Mouse (Mus musculus): ENCODE data around the gene Nod2. TPM values are rescaled to one million over a fixed set of nuclear protein-coding genes. Genes with fewer than 3 reads are reported as not detected.

Nod2 gene
- polyA plus RNA-seq, 1 experiment from 2014 or later: 0.07 TPM

DNA sequence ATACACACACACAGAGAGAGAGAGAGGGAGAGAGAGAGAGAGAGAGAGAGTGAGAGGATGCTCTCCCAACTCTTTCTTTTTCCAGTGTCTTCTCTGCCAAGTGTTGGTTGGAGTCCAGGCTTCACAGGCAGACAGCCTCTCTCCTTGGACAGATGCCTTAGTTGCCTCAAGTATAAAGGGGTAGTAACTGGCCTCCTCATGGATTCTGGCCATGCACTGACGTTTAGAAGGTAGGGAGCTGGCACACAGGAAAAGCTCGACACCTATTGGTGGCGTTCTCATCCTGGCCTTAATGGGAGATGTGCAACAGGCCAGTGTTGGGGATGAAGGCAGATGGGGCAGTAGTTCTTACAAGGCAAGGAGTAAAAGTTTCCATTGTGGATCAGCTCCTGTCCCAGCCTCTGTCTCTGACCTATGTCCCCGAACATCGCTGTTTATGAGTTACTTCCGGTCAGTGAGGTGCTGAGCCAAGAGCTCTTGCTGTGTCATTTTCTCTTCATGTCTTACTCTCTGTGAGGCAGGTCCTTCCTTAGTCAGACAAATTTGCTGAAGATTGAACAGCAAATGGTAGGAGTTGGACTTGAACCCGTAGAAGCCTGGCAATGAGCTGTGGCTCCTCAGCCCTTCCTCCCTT, 36.7 kb downstream of the Nod2 start:
- WGBS: 90% methylated on average over 7 of the region's 7 CpGs
- no peak overlapping the region for H3K27ac ChIP-seq
- H3K36me3 ChIP-seq (replicated peaks; ENCODE audit: control insufficient read depth, insufficient read depth): no peaks in the 10 kb centered on the region
- H3K9ac ChIP-seq: no peak overlapping the region
- no peaks in the 10 kb centered on the region for H3K4me1 ChIP-seq (replicated peaks; ENCODE audit: control insufficient read depth, insufficient read depth, low read length)
- H3K9me3 ChIP-seq (ENCODE audit: control insufficient read depth, low read length): no peaks in the 10 kb centered on the region
- no peak overlapping the region for H3K4me3 ChIP-seq (replicated peaks; ENCODE audit: low read length)
- H3K27me3 ChIP-seq (ENCODE audit: control insufficient read depth, insufficient read depth, low read length): no peaks in the 10 kb centered on the region
- DNase-seq (ENCODE audit: low spot score) (no peak), ATAC-seq (ENCODE audit: low FRiP score) (no peak)
- H3K4me2 ChIP-seq (replicated peaks): no peak overlapping the region

DNA sequence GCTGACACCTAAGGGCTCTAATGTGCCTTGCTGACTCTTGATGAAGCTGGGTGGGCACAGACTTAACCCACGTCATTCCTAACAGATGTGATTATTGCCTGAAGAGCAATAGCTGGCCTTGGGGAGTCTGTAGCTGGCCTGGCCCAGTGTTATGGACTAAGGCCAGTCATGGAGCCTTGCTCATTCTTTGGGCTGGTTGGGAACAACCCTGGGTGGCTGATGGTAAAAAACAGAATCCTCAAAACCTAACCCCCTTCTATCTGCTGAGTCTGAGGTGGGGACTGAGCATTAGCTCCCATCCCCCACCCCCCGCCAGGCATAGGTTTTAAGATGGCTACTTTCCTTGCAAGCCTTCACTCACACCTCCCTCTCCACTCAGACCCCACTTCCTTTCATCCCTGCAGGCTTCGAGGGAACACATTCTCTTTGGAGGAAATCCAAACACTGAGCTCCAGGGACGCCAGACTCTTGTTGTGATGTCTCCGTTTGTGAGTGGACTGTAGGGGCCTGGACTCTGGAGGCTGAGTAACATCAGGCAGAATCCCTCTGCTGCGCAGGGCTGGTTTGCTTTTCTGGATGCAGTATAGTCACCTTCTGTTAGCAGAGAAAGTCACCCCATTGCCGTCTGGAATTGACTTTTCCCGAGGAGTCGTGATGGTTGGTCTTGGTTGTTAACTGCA, 39.3 kb downstream of the Nod2 start:
- DNase-seq (ENCODE audit: low spot score): no peak
- no peaks in the 10 kb centered on the region for H3K27me3 ChIP-seq (ENCODE audit: control insufficient read depth, insufficient read depth, low read length)
- H3K4me2 ChIP-seq (replicated peaks): no peak overlapping the region
- no peaks in the 10 kb centered on the region for H3K4me1 ChIP-seq (replicated peaks; ENCODE audit: control insufficient read depth, insufficient read depth, low read length)
- no peaks in the 10 kb centered on the region for H3K36me3 ChIP-seq (replicated peaks; ENCODE audit: control insufficient read depth, insufficient read depth)
- H3K4me3 ChIP-seq (replicated peaks; ENCODE audit: low read length): no peak overlapping the region
- no peak overlapping the region for H3K27ac ChIP-seq
- 70% methylated on average over 9 of the region's 9 CpGs for WGBS
- no peak for ATAC-seq (ENCODE audit: low FRiP score)
- no peak overlapping the region for H3K9ac ChIP-seq
- no peaks in the 10 kb centered on the region for H3K9me3 ChIP-seq (ENCODE audit: control insufficient read depth, low read length)

- no peaks in the 10 kb centered on the region for H3K36me3 ChIP-seq (replicated peaks; ENCODE audit: control insufficient read depth, insufficient read depth)
Measured at GRCm38 (mm10) chr8:88686906-88687235, 39.8 kb downstream of the Nod2 start.

GRCm38 (mm10) chr8:88689151-88689550, 42.0 kb downstream of the Nod2 start:
- no peak overlapping the region for H3K4me2 ChIP-seq (replicated peaks)

More at GRCm38 (mm10) chr8:88686906-88687235, 39.8 kb downstream of the Nod2 start:
- no peak overlapping the region for H3K4me3 ChIP-seq (replicated peaks; ENCODE audit: low read length)
- H3K4me2 ChIP-seq (replicated peaks): no peak overlapping the region
- no peaks in the 10 kb centered on the region for H3K9me3 ChIP-seq (ENCODE audit: control insufficient read depth, low read length)
- whole genome bisulfite sequencing: 82% methylated on average over 8 of the region's 8 CpGs
- DNase-seq (ENCODE audit: low spot score) (no peak), ATAC-seq (ENCODE audit: low FRiP score) (no peak)
- H3K27me3 ChIP-seq (ENCODE audit: control insufficient read depth, insufficient read depth, low read length): no peaks in the 10 kb centered on the region
- H3K27ac ChIP-seq: no peak overlapping the region
- no peak overlapping the region for H3K9ac ChIP-seq
- H3K4me1 ChIP-seq (replicated peaks; ENCODE audit: control insufficient read depth, insufficient read depth, low read length): no peaks in the 10 kb centered on the region

DNA sequence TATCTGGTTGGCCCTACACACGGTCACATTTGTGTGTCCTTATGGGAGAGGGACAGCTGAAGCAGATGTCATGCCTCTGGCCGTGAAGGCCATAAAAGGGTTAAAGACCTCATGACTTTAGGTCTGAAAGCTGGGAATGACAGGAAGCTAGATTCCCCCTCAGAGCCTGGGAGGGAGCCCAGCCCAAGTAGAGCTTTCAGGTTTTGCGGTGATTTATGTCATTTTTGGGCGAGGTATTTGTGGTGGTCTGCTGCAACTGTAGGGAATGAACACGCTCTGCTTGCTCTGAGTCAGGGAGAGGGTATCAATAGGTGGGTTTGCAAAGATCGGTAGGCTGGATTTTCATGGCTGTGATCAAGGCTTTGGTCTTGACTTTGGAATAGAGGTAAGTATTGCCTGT, 42.8 kb downstream of the Nod2 start:
- Histone ChIP-seq H3K4me1 (replicated peaks; ENCODE audit: control insufficient read depth, insufficient read depth, low read length) (no peaks in the 10 kb centered on the region), H3K4me3 (replicated peaks; ENCODE audit: low read length) (no peak overlapping the region), H3K9me3 (ENCODE audit: control insufficient read depth, low read length) (no peaks in the 10 kb centered on the region), H3K4me2 (replicated peaks) (no peak overlapping the region), H3K36me3 (replicated peaks; ENCODE audit: control insufficient read depth, insufficient read depth) (no peaks in the 10 kb centered on the region), H3K9ac (no peak overlapping the region), H3K27me3 (ENCODE audit: control insufficient read depth, insufficient read depth, low read length) (no peaks in the 10 kb centered on the region), H3K27ac (no peak overlapping the region)
- 91% methylated on average over 6 of the region's 6 CpGs for WGBS
- DNase-seq (ENCODE audit: low spot score) (no peak), ATAC-seq (ENCODE audit: low FRiP score) (no peak)

More at GRCm38 (mm10) chr8:88689151-88689550, 42.0 kb downstream of the Nod2 start:
- 86% methylated on average over 6 of the region's 6 CpGs for WGBS
- H3K9me3 ChIP-seq (ENCODE audit: control insufficient read depth, low read length): no peaks in the 10 kb centered on the region
- no peak for DNase-seq (ENCODE audit: low spot score)
- no peak overlapping the region for H3K4me3 ChIP-seq (replicated peaks; ENCODE audit: low read length)
- ATAC-seq (ENCODE audit: low FRiP score): no peak
- no peak overlapping the region for H3K27ac ChIP-seq
- no peaks in the 10 kb centered on the region for H3K27me3 ChIP-seq (ENCODE audit: control insufficient read depth, insufficient read depth, low read length)
- no peaks in the 10 kb centered on the region for H3K36me3 ChIP-seq (replicated peaks; ENCODE audit: control insufficient read depth, insufficient read depth)
- H3K4me1 ChIP-seq (replicated peaks; ENCODE audit: control insufficient read depth, insufficient read depth, low read length): no peaks in the 10 kb centered on the region
- H3K9ac ChIP-seq: no peak overlapping the region

GRCm38 (mm10) chr8:88691342-88691948, 44.3 kb downstream of the Nod2 start:
- Histone ChIP-seq H3K36me3 (replicated peaks; ENCODE audit: control insufficient read depth, insufficient read depth) (no peaks in the 10 kb centered on the region), H3K9me3 (ENCODE audit: control insufficient read depth, low read length) (no peaks in the 10 kb centered on the region), H3K4me1 (replicated peaks; ENCODE audit: control insufficient read depth, insufficient read depth, low read length) (no peaks in the 10 kb centered on the region), H3K9ac (no peak overlapping the region), H3K27ac (no peak overlapping the region), H3K4me2 (replicated peaks) (no peak overlapping the region), H3K4me3 (replicated peaks; ENCODE audit: low read length) (no peak overlapping the region), H3K27me3 (ENCODE audit: control insufficient read depth, insufficient read depth, low read length) (no peaks in the 10 kb centered on the region)
- no peak for ATAC-seq (ENCODE audit: low FRiP score)
- DNase-seq (ENCODE audit: low spot score): no peak
- 63% methylated on average over 4 of the region's 4 CpGs for WGBS

- Histone ChIP-seq H3K27ac (no peak overlapping the region), H3K9ac (no peak overlapping the region), H3K27me3 (ENCODE audit: control insufficient read depth, insufficient read depth, low read length) (no peaks in the 10 kb centered on the region), H3K4me3 (replicated peaks; ENCODE audit: low read length) (no peak overlapping the region), H3K9me3 (ENCODE audit: control insufficient read depth, low read length) (no peaks in the 10 kb centered on the region), H3K36me3 (replicated peaks; ENCODE audit: control insufficient read depth, insufficient read depth) (no peaks in the 10 kb centered on the region), H3K4me2 (replicated peaks) (no peak overlapping the region), H3K4me1 (replicated peaks; ENCODE audit: control insufficient read depth, insufficient read depth, low read length) (no peaks in the 10 kb centered on the region)
- ATAC-seq (ENCODE audit: low FRiP score) (no peak), DNase-seq (ENCODE audit: low spot score) (no peak)
- 56% methylated on average over 7 of the region's 7 CpGs for WGBS
Measured at GRCm38 (mm10) chr8:88691961-88692360, 44.8 kb downstream of the Nod2 start.

DNA sequence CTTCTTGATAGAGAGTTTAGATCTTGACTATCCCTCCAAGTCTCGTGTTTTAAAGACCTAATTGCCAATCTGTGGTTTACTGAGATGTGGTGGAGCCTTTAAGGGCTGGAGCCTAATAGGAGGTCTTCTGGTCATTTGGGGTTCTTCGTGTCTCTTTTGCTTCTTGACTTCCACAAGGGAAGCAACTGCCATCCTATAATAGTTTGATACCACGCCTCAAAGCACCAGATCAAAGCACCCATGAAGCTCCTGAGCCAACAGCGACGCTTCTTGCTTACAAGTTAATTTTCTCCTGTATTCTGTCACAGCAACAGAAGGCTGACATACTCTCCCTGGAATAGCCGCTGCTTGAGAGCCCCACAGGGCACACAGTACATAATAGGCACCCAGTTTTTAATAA, 45.8 kb downstream of the Nod2 start:
- no peak overlapping the region for H3K27ac ChIP-seq
- ATAC-seq (ENCODE audit: low FRiP score): no peak
- H3K4me3 ChIP-seq (replicated peaks; ENCODE audit: low read length): no peak overlapping the region
- peaks cover 4% of the 10 kb centered on the region; the same call in 1 of the 2 replicates for H3K4me1 ChIP-seq (replicated peaks; ENCODE audit: control insufficient read depth, insufficient read depth, low read length)
- no peak overlapping the region for H3K9ac ChIP-seq
- H3K27me3 ChIP-seq (ENCODE audit: control insufficient read depth, insufficient read depth, low read length): no peaks in the 10 kb centered on the region
- 84% methylated on average over 6 of the region's 6 CpGs for WGBS
- H3K9me3 ChIP-seq (ENCODE audit: control insufficient read depth, low read length): no peaks in the 10 kb centered on the region
- no peaks in the 10 kb centered on the region for H3K36me3 ChIP-seq (replicated peaks; ENCODE audit: control insufficient read depth, insufficient read depth)
- no peak for DNase-seq (ENCODE audit: low spot score)
- no peak overlapping the region for H3K4me2 ChIP-seq (replicated peaks)

DNA sequence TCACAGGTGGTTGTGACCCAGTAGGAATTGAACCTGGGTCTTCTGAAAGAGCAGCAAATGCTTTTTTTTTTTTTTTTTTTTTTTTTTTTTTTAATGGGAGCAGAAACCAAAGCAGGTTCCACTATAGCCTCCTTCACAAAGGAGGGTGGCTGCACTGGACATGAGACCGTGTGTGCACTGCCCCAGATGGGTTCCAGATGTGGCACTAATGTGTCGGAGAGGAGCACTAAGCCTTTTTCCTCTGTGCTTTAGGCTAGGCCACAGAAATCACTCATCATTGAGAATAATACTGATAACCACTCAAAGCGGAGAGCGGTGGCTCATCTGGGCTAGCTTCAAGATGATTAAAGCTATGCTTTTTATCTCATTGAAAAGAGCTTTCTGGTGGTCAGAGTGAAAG, 46.3 kb downstream of the Nod2 start:
- no peak overlapping the region for H3K9ac ChIP-seq
- H3K4me3 ChIP-seq (replicated peaks; ENCODE audit: low read length): no peak overlapping the region
- no peaks in the 10 kb centered on the region for H3K27me3 ChIP-seq (ENCODE audit: control insufficient read depth, insufficient read depth, low read length)
- no peak overlapping the region for H3K4me2 ChIP-seq (replicated peaks)
- ATAC-seq (ENCODE audit: low FRiP score) (no peak), DNase-seq (ENCODE audit: low spot score) (no peak)
- H3K9me3 ChIP-seq (ENCODE audit: control insufficient read depth, low read length): no peaks in the 10 kb centered on the region
- no peaks in the 10 kb centered on the region for H3K36me3 ChIP-seq (replicated peaks; ENCODE audit: control insufficient read depth, insufficient read depth)
- 94% methylated on average over 4 of the region's 4 CpGs for WGBS
- no peak overlapping the region for H3K27ac ChIP-seq
- H3K4me1 ChIP-seq (replicated peaks; ENCODE audit: control insufficient read depth, insufficient read depth, low read length): peaks cover 8% of the 10 kb centered on the region; the same call in 1 of the 2 replicates

Data from hindbrain, embryonic 14.5 days (tissue).